Mouse (Mus musculus): Measurements from ENCODE around the gene Derl3. TPM values are rescaled to one million over a fixed set of nuclear protein-coding genes. Genes with fewer than 3 reads are reported as not detected.
A peak's percentile ranks its signal among the peaks of the same experiment; 100 is the strongest.

Derl3 gene
- polyA plus RNA-seq, 1 experiment, result 1.2 TPM

DNA sequence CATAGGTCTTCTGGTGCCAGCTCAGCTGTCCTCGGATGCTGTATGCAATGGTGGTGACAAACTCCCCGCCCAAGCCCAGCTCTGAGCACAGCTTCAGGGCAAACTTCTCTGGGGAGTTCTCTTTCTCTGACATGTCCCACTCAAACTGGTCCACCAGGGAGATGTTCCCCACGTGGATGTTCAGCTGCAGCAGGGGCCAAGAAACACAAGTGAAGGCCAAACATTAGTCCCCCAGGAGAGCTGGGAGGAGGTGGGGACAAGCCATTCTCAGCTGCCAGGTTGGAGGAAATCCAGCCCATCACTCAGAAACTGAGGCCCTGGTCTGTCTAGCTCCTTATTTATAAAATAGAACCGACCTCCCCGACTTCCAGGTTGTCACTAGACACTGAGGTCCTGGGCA is 11.2 kb downstream of the Derl3 start:
- H3K36me3 ChIP-seq (replicated peaks; ENCODE audit: low read length), result peaks cover 93% of the 10 kb centered on the region
- peaks cover under 1% of the 10 kb centered on the region; the same call in 1 of the 2 replicates for H3K4me1 ChIP-seq
- no peak for TF ChIP-seq GATA1 (IDR thresholded peaks at IDR 0.05; ENCODE audit: borderline replicate concordance, low read length)
- TF ChIP-seq FLI1 (IDR thresholded peaks at IDR 0.05; ENCODE audit: low read length), result no peak
- no peaks in the 10 kb centered on the region for H3K9me3 ChIP-seq
- H3K4me3 ChIP-seq (replicated peaks), result no peak overlapping the region
- H3K27me3 ChIP-seq (replicated peaks), result no peaks in the 10 kb centered on the region

DNA sequence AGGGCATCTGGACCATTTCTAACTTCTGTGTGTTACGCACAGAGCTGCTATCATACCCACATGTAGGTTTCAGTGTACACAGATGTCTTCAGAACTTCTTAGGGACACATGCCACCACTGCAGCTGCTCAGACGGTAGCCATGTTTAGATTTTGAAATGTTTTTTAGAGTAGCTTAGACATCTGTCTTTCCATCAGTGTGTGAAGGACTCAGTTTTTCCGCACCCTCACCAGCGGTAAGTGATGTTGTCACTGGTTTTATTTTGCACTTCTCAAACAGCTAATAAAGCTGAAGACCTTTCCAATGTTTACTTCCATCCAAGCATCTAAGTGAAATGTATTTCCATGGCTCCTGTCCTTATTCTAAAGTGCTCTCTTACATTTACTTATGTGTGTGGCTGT is 13.7 kb downstream of the Derl3 start:
- Histone ChIP-seq H3K36me3 (replicated peaks; ENCODE audit: low read length) (peaks cover 92% of the 10 kb centered on the region), H3K4me1 (peaks cover 19% of the 10 kb centered on the region), H3K27me3 (replicated peaks) (no peaks in the 10 kb centered on the region), H3K4me3 (replicated peaks) (no peak overlapping the region), H3K9me3 (no peaks in the 10 kb centered on the region)
- TF ChIP-seq GATA1 (IDR thresholded peaks at IDR 0.05; ENCODE audit: borderline replicate concordance, low read length), result no peak

DNA sequence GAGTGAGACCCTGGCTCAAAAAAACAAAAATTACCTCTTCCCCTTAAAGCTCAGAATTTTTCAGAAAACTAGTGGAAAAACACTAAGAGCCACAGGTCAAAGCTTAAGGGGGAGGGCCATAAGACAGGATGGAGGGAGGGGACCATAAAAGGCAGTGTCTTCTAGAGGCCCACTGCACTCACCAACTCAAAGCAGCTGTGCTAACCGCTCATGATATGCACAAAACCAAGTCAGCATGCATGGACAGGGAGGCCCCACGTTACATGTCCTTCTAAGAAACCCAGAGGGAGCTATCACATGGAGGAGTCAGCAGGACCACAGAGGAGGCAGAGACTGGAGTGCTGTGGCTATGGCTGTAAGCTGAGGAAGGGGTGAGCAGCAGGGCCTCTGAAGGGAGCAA is 17.5 kb downstream of the Derl3 start:
- peaks cover 44% of the 10 kb centered on the region for H3K4me1 ChIP-seq
- H3K4me3 ChIP-seq (replicated peaks), result no peak overlapping the region
- TF ChIP-seq FLI1 (IDR thresholded peaks at IDR 0.05; ENCODE audit: low read length), result no peak
- no peak for TF ChIP-seq GATA1 (IDR thresholded peaks at IDR 0.05; ENCODE audit: borderline replicate concordance, low read length)
- H3K9me3 ChIP-seq, result no peaks in the 10 kb centered on the region
- no peaks in the 10 kb centered on the region for H3K27me3 ChIP-seq (replicated peaks)
- peaks cover 85% of the 10 kb centered on the region for H3K36me3 ChIP-seq (replicated peaks; ENCODE audit: low read length)

DNA sequence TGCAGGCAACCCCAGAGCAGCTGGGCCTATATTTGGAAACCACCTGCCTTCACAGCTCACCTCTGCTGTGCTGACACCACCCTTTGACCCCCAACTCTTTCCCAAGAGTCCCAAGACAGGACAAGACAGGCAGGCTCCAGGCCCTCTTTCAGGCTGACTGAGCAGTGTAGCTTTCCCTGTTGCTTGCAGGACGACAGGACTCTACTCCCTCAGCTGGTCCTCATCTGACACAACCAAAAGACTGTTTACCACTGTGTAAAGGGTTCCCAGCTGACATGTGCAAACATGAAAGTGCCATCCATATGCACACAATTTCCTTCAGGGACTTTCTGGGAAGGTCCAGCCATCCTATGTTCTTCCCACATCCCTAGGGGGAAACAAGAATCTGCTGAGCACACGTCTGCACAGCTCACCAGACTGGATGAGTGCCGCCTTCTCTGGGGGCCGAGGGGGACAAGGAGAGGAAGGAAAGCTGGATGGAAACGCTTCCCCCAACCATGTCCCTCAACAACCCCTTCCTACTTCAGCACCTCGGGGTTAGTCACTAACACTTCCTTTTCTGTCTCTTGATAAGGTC is 19.9 kb downstream of the Derl3 start:
- Histone ChIP-seq H3K36me3 (replicated peaks; ENCODE audit: low read length) (peaks cover 83% of the 10 kb centered on the region), H3K9me3 (no peaks in the 10 kb centered on the region), H3K4me3 (replicated peaks) (no peak overlapping the region), H3K27me3 (replicated peaks) (no peaks in the 10 kb centered on the region), H3K4me1 (peaks cover 56% of the 10 kb centered on the region)
- no peak for TF ChIP-seq FLI1 (IDR thresholded peaks at IDR 0.05; ENCODE audit: low read length)
- no peak for TF ChIP-seq GATA1 (IDR thresholded peaks at IDR 0.05; ENCODE audit: borderline replicate concordance, low read length)

DNA sequence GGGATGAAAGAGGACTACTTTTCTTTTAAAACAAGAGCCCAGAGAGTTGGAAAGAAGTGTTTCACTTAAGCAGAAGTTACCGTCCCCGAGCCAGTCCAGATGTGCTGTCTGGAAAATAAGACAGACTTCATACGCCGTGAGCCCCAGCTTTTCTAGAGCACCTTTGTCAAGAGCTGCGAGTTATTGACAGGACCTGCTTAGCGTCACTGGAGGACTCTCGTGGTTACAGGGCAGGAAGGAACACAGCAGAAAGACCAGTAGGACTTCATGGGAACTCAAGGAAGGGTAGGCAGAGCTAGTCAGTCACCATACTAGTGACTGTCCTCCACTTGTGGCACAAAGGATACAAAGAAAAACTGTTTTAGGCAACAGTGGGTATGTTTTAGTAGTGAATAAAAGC is 22.3 kb downstream of the Derl3 start:
- H3K36me3 ChIP-seq (replicated peaks; ENCODE audit: low read length), result peaks cover 80% of the 10 kb centered on the region
- H3K9me3 ChIP-seq, result no peaks in the 10 kb centered on the region
- no peak for TF ChIP-seq FLI1 (IDR thresholded peaks at IDR 0.05; ENCODE audit: low read length)
- TF ChIP-seq GATA1 (IDR thresholded peaks at IDR 0.05; ENCODE audit: borderline replicate concordance, low read length), result no peak

DNA sequence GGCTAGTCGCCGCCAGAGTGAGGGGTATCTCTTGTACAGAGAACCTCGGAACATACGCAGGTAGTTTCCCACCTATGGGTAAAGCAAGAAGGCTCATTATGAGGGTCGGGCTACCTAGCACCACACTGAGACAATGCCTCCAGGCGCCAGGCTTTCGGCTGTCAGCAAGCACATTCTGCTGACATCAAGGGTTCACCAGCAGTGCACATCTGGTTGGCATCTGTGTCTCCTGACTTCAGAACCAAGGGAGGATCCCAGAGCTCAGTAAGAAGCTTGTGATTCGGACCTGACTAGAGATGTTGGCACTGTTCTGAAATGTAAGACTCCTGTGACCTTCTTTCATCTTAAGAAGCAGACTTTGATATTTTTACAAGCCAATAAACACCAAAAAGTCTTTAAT is 23.6 kb downstream of the Derl3 start:
- Histone ChIP-seq H3K4me1 (peaks cover 66% of the 10 kb centered on the region), H3K27me3 (replicated peaks) (no peaks in the 10 kb centered on the region), H3K4me3 (replicated peaks) (no peak overlapping the region), H3K9me3 (no peaks in the 10 kb centered on the region), H3K36me3 (replicated peaks; ENCODE audit: low read length) (peaks cover 68% of the 10 kb centered on the region)
- TF ChIP-seq GATA1 (IDR thresholded peaks at IDR 0.05; ENCODE audit: borderline replicate concordance, low read length), result no peak
- TF ChIP-seq FLI1 (IDR thresholded peaks at IDR 0.05; ENCODE audit: low read length), result no peak

More for the DNA sequence above, 22.3 kb downstream of the Derl3 start:
- no peaks in the 10 kb centered on the region for H3K27me3 ChIP-seq (replicated peaks)
- H3K4me3 ChIP-seq (replicated peaks), result no peak overlapping the region
- peaks cover 74% of the 10 kb centered on the region for H3K4me1 ChIP-seq

DNA sequence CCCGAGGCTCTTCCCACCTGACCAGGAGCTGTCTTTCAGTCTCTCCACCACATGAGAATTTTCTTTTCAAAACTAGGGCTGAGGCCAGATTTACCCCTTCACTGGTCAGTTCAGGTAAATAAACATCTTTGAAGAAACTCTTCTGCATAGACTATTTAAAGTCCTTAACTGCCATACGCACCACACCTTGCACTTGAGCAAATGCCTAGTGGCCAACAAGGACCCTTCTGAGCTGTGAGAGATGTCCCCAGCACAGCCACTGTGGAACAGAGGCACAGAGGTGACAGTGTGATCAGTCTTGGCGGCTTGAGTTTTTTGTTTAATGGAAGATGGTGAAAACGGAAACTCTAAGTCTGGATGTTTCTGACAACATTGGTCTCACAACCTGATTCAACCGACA is 25.8 kb downstream of the Derl3 start:
- Histone ChIP-seq H3K9me3 (no peaks in the 10 kb centered on the region), H3K27me3 (replicated peaks) (no peaks in the 10 kb centered on the region), H3K4me3 (replicated peaks) (no peak overlapping the region), H3K4me1 (peaks cover 65% of the 10 kb centered on the region), H3K36me3 (replicated peaks; ENCODE audit: low read length) (peaks cover 51% of the 10 kb centered on the region)
- TF ChIP-seq GATA1 (IDR thresholded peaks at IDR 0.05; ENCODE audit: borderline replicate concordance, low read length) (no peak), FLI1 (IDR thresholded peaks at IDR 0.05; ENCODE audit: low read length) (no peak)

DNA sequence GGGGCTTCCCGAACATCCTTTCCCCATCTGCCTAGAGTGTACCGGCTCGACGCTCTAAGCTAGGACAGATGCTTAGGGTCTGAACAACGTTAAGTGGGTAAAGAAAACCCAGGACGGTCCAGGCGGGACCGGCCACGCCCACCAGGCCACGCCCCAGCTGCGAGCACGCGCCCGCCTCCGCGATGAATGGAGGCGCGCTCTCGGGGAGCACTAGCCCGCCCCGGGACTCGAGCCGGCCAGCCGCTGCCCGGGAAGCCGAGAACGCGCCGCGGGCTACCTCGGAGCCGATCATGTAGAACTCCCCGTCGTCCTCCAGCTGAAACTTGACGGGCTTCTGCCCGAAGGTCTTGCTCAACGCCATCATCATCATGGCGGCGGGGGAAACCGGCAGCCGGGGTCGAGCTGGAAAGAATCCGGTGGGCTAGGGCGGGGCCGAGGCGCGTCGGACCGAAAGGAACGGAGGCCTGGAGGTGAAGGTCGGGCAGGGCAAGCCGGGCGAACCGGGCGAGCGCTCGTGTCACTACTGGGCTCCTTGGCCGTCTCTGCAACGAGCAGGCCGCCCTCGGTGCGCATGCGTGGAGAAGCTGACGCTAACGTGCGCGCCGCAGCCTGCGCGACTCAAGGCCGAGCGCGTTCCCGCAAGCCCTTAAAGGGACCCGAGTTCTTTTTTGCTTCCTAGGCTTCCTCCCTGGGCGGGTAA is 28.0 kb downstream of the Derl3 start, which contains the start of gene Smarcb1:
Gene Smarcb1 (minus strand): TSS at position 592 of the 700 bp plus-strand sequence.
- Histone ChIP-seq H3K4me1 (peaks cover 63% of the 10 kb centered on the region), H3K36me3 (replicated peaks; ENCODE audit: low read length) (peaks cover 33% of the 10 kb centered on the region), H3K4me3 (replicated peaks) (peak within 1 kb of the TSS; percentile 99), H3K9me3 (no peaks in the 10 kb centered on the region), H3K27me3 (replicated peaks) (peaks cover 9% of the 10 kb centered on the region)
- no peak for TF ChIP-seq FLI1 (IDR thresholded peaks at IDR 0.05; ENCODE audit: low read length)
- TF ChIP-seq GATA1 (IDR thresholded peaks at IDR 0.05; ENCODE audit: borderline replicate concordance, low read length), result no peak

DNA sequence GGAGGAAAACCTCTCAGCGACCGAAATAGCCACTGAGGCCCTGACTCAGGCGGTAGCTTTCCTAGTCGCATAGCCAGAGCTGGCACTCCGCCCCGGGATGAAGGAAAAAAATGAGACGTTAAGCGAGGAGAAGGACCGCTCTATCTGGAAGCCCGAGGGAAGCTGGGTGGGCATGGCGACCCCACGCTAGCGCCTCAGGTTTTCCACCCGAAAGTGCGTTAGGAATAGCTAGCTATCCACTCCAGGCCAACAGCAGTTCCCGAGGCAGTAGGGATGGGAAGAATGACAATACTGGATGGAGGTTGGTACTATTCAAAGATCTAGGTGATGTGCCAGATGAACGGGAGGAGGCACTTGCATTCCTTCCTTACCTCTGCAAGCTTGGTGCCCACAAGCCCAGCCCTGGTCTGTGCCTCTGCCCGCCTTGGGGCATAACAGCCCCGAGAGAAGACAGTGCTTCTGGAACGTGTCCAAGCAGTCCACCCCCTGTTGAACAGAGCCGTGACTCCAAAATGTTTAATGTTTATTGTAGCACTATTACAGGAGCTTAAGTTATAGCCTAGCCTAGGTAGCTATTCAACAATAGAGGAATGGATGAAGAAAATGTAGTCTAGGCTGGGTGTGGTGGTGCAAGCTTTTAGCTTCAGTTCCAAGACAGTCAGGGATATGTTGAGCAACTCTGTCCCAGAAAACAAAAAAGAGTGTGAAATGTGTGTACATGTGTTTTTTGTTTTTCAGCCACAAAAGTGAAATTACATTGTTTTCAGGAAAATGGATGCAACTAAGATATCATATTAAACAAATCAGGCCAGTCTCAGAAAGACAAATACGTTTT is 28.7 kb downstream of the Derl3 start:
- Histone ChIP-seq H3K9me3 (no peaks in the 10 kb centered on the region), H3K27me3 (replicated peaks) (peaks cover 16% of the 10 kb centered on the region), H3K4me3 (replicated peaks) (peak overlapping the region; percentile 99), H3K4me1 (peaks cover 64% of the 10 kb centered on the region), H3K36me3 (replicated peaks; ENCODE audit: low read length) (peaks cover 25% of the 10 kb centered on the region)
- TF ChIP-seq FLI1 (IDR thresholded peaks at IDR 0.05; ENCODE audit: low read length) (no peak), GATA1 (IDR thresholded peaks at IDR 0.05; ENCODE audit: borderline replicate concordance, low read length) (no peak)

DNA sequence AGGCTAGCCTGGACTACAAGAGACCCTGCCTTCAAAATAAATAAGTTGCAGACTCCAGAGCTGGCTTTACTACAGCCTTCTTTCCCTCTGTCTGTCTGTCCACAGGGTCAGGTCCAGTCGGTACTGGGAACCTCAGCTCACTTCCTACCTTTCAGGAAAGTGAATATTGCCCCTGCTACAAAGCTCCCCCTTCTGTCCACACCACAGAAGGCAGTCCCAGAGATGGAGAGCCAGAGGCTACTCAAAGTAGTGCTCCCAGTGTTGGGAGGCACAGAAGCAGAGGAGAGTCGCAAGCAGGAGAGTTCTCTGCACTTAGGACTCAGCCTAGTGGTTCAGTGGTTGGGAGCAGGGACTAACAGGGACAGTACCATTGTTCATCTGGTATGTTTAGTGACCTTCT is 31.1 kb downstream of the Derl3 start:
- H3K36me3 ChIP-seq (replicated peaks; ENCODE audit: low read length), result peaks cover 4% of the 10 kb centered on the region
- H3K4me3 ChIP-seq (replicated peaks), result no peak overlapping the region
- peaks cover 39% of the 10 kb centered on the region for H3K27me3 ChIP-seq (replicated peaks)
- H3K9me3 ChIP-seq, result no peaks in the 10 kb centered on the region
- H3K4me1 ChIP-seq, result peaks cover 51% of the 10 kb centered on the region
- TF ChIP-seq FLI1 (IDR thresholded peaks at IDR 0.05; ENCODE audit: low read length) (no peak), GATA1 (IDR thresholded peaks at IDR 0.05; ENCODE audit: borderline replicate concordance, low read length) (no peak)

All from megakaryocyte, embryonic 14.5 days (primary cell).